Mouse (Mus musculus) erythroid progenitor cell, adult 5-6 weeks (primary cell): Measurements from ENCODE around the gene Tmem222. TPM values are rescaled to one million over a fixed set of nuclear protein-coding genes. Genes with fewer than 3 reads are reported as not detected.

ENCODE experiments used
- ATAC-seq: replicated peaks from 2 replicates; pipeline ENCODE4 v1.8.0; 2016; ENCODE audit warnings: moderate number of reproducible peaks, mild to moderate bottlenecking, moderate TSS enrichment, inconsistent platforms; ENCODE audit not compliant: poor library complexity, low FRiP score, severe bottlenecking
- total RNA-seq, 2 experiments: library from RNA; stranded (forward) in 1 of 2; stranded (reverse) in 1 of 2; fragments of 150-400 nt in 1 of 2; fragments of 186-747, 209-891 nt in 1 of 2; gene quantifications; 2 replicates each; pipeline versions ENCODE4 v1.2.3 to v1.2.4; 2015 to 2017; ENCODE audit warnings: low replicate concordance in 2 of 2

Tmem222 gene
- total RNA-seq, 2 experiments from 2014 or later: 5.0 to 11.3 TPM

- ATAC-seq: no peak
These were observed 9.0 kb upstream of the Tmem222 start for GRCm38 (mm10) chr4:133286476-133287077.

- peak; percentile 92 for ATAC-seq
These were observed 8.4 kb upstream of the Tmem222 start for GRCm38 (mm10) chr4:133285950-133286349.

- ATAC-seq: peak; percentile 63
These were observed 7.7 kb upstream of the Tmem222 start for GRCm38 (mm10) chr4:133285299-133285698.

GRCm38 (mm10) chr4:133282656-133283055 is 5.1 kb upstream of the Tmem222 start:
- ATAC-seq: no peak

GRCm38 (mm10) chr4:133281951-133282481 is 4.4 kb upstream of the Tmem222 start:
- ATAC-seq: no peak

DNA sequence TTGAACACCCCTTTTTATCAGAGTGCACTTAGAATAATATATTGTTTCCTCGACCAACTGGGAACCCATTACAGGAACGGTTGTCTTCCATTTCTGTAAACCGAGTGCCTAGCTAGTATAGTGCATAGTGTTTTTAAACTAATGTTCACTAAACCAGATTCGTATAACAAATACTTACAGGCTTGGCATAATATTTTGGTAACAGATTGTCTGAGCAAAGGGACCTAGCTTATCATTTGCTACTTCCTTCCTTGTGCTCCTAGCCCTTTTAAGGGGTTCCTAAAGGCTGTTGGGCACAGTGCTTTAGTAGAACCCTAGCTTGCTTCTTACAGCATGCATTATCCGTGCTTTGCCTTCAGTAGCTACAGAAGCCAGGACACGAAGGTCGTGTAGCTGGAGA is 3.9 kb upstream of the Tmem222 start:
- no peak for ATAC-seq

GRCm38 (mm10) chr4:133278482-133278881 is 890 bp upstream of the Tmem222 start:
- no peak for ATAC-seq

- ATAC-seq: 0 out of 2 replicates have a peak, but pooled peaks have one; percentile 18
These were observed 475 bp upstream of the Tmem222 start for GRCm38 (mm10) chr4:133278067-133278466.

DNA sequence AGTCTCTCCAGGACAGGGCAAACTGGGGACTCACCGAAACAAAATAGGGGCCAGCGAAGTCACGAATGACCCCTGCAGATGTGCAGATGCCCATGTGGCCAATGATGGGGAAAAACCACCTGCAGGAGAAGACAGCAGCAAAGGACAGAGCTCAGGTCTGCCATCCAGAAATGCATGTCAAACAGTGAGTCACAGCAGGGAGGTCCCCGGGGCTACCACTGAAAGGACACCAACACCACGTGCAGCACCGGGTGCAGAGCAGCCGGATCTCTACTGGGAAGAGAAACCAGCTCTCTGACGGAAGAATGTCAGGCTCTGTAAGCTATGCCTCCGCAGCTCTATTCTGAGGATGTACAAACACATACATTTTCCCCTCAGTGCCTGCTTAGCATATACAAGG is 6.7 kb downstream of the Tmem222 start:
- ATAC-seq: no peak

DNA sequence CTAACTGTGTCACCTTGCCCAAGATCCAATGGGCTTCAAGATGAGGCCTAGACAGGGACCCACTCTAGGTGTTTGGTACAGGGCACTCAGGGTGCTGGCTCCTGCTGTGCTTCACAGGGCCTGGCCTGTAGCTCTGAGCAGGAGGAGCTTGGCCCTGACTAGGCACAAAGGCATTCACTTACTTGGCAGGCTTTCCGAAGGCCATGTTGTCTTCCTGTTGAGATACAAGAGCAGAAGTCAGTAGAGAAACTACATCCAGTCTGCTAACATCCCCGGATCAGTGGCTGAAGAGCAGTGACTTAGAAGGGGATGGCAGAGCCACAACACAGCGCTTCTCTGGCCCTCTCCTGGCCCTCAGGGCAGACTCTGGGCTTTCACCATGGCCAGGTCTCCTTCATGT is 8.0 kb downstream of the Tmem222 start:
- no peak for ATAC-seq

- no peak for ATAC-seq
These were observed 8.7 kb downstream of the Tmem222 start for GRCm38 (mm10) chr4:133268931-133269330.

GRCm38 (mm10) chr4:133266248-133266880 is 11.2 kb downstream of the Tmem222 start:
- ATAC-seq: no peak

DNA sequence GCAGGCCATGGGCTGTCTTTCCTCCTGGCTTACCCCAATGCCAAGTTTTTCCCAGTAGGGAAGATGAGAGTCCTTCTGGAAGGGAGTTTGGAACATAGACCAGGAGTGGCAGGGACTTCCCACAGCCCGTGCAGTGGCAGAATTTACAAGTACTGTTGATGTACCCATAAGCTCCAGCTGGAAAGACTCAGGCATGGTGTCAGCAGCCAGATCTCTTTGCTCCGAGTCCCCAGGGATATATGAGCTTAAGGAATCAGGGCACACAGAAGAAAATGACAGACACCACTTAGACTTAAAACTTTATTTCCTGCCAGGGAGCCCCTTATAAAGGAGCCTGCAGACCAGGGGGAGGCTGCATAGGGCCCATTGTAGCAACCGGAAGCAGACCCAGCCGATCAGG is 11.8 kb downstream of the Tmem222 start:
- ATAC-seq: no peak

GRCm38 (mm10) chr4:133265297-133265696 is 12.3 kb downstream of the Tmem222 start:
- no peak for ATAC-seq

- no peak for ATAC-seq
These were observed 13.0 kb downstream of the Tmem222 start for GRCm38 (mm10) chr4:133264559-133264958.

- no peak for ATAC-seq
These were observed 13.8 kb downstream of the Tmem222 start for GRCm38 (mm10) chr4:133263756-133264155.

GRCm38 (mm10) chr4:133262882-133263281 is 14.7 kb downstream of the Tmem222 start, which contains the start of gene Sytl1:
Sytl1 (minus strand) TSS chr4:133263113.
- no peak; the same call in 1 of the 2 replicates for ATAC-seq

DNA sequence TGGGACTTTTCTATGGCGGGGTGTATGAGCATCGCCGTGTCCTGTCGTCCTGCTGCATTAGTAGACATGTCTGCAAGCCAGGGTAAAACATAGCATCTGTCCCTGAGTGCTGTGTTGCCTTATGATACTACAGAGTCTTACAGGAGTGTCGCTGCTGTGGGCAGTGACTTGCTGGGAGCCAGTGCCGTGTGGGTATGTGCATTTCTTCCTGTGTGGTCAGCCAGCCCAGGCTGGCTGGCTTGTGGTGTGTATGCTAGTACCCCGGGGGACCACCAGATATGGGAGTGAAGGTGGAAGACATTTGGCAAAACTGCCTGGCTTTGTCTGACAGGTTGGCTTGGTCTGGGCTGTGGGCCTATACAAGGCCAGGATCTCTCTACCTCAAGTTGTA is 15.2 kb downstream of the Tmem222 start:
- no peak for ATAC-seq

DNA sequence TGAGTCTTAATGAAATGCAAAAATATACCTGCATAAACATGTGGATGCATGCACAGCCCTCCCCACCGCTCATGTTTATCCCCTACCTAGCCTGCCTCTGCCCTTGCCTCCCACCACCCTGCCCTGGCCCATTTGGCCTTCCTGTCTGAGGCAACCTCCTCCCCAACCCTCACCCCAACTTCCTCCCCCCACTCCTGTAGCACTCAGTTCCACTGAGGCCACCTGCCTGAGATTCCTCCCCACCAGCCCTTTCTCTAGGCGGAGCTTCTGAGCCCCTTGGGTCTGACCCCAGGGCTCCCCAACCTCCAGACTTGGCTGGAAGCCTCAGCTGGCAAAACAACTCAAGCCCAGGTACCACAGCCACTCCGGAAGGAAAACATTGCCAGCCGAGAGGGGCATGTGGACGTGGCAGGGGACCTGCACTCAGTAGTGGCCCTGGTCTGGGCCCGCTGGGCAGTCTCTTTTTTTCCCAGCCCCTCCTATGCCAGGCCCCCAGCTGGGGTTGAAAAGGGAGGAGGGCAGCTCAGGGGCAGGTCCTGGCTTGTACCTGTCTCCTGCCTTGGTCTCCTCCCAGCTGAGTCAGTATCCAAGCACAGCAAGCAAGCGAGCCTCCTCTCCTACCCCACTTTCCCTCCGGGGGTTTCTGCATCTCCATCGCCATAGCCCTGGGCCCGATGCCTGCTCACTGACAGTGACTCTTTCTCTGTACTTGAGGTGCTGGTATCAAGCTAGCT is 15.8 kb downstream of the Tmem222 start:
- ATAC-seq: no peak

- no peak for ATAC-seq
These were observed 19.7 kb downstream of the Tmem222 start for GRCm38 (mm10) chr4:133257798-133258408.
